Mouse (Mus musculus) layer of hippocampus, adult 9-10 months (tissue): ENCODE measurements around the gene Btbd35f14.
"Not testable (repeated sequence)": the region's sequence is repeated elsewhere in the genome, so short reads cannot be mapped to it uniquely, and the experiment has no call there.

Experiments
- DNase-seq: peaks from one replicate; pipeline ENCODE4 v3.0.0; 2022; ENCODE audit warnings: low spot score

Btbd35f14 gene

GRCm38 (mm10) chrX:33702249-33702648 is at the start of gene Btbd35f14:
TSS of gene Btbd35f14 (minus strand) at chrX:33702349.
- DNase-seq, result not testable (repeated sequence)

GRCm38 (mm10) chrX:33656872-33657271 is 45.3 kb downstream of the Btbd35f14 start, which contains the start of gene Btbd35f13:
TSS of gene Btbd35f13 (plus strand) at chrX:33657172.
- not testable (repeated sequence) for DNase-seq
